28 mouse cellular contexts compared by ENCODE assay signal in the genomic region with DNA sequence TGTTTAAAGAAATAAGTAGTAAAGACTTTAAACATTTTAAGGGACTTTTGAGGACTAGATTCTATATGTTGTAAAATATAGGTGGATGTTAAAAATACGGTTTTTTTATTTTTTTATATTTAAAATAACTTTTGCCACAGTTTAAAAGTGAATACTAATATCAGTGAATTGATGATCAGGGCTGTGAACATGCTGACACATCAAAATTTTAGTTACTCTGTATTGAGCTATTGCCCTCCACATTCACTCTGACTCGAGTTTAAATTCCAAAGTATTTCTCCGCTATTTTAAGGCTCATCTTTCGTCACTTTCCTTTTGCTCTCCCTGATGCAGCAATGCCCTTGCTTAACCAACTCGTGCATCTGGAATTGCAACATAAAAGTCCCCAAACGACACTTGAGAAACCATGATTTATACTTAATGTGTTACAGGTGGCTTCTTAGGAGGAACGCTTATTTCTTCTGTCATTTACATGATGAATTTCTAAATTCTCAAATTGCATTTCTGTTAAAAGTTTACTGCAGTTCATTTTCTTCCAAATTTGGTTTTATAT. TPM values are rescaled to one million over a fixed set of nuclear protein-coding genes. Genes with fewer than 3 reads are reported as not detected.
DNase-seq lines count a peak whose midpoint lies in the region; ATAC-seq and TF ChIP-seq lines count a peak whose summit lies in the region.
"Had no signal": no experiment of that assay in that cellular context is flagged by ENCODE, and none has a peak within 500 bp of the region (broad histone marks: within the 10 kb centered on the region; RNA-seq: fewer than 3 reads in every experiment).

No protein-coding gene starts in this region.

- H3K27ac ChIP-seq in embryonic facial prominence, embryonic 11.5 days (replicated peaks; ENCODE audit: low read depth, low read length), result no peak overlapping the region
- no peak overlapping the region for H3K27ac ChIP-seq in embryonic facial prominence, embryonic 10.5 days (replicated peaks)
- H3K27ac ChIP-seq in ES-E14 (ENCODE audit: insufficient read depth, low read depth, low read length, poor library complexity, severe bottlenecking), result no peak overlapping the region
- H3K27ac ChIP-seq in forebrain, embryonic 15.5 days (replicated peaks), result no peak overlapping the region
- no peak overlapping the region for H3K27ac ChIP-seq in forebrain, embryonic 16.5 days (ENCODE audit: low read length)
- H3K27ac ChIP-seq: forebrain, embryonic 13.5 days; heart, embryonic 15.5 days; kidney, embryonic 15.5 days; neural tube, embryonic 15.5 days had no signal

- ATAC-seq in embryonic facial prominence, embryonic 11.5 days (replicated peaks; ENCODE audit: insufficient number of reproducible peaks, low FRiP score, low TSS enrichment, low read depth), result no peak
- ATAC-seq in forebrain, embryonic 15.5 days (replicated peaks), result no peak
- ATAC-seq in forebrain, embryonic 16.5 days, result no peak
- ATAC-seq: forebrain, embryonic 13.5 days; hindbrain, embryonic 16.5 days; intestine, embryonic 16.5 days; liver, postnatal 0 days; midbrain, embryonic 16.5 days had no signal

- H3K4me2 ChIP-seq in embryonic facial prominence, embryonic 11.5 days (ENCODE audit: low read depth, low read length), result no peak overlapping the region
- H3K4me2 ChIP-seq in forebrain, embryonic 15.5 days (replicated peaks), result no peak overlapping the region
- no peak overlapping the region for H3K4me2 ChIP-seq in forebrain, embryonic 16.5 days (ENCODE audit: low read length)
- H3K4me2 ChIP-seq: forebrain, embryonic 13.5 days; heart, embryonic 15.5 days; kidney, embryonic 15.5 days; neural tube, embryonic 15.5 days had no signal

- H3K27me3 ChIP-seq in embryonic facial prominence, embryonic 11.5 days (ENCODE audit: control insufficient read depth, insufficient read depth, low read length), result no peaks in the 10 kb centered on the region
- no peaks in the 10 kb centered on the region for H3K27me3 ChIP-seq in embryonic facial prominence, embryonic 10.5 days (replicated peaks; ENCODE audit: low read depth, poor library complexity, severe bottlenecking)
- no peaks in the 10 kb centered on the region for H3K27me3 ChIP-seq in forebrain, embryonic 15.5 days
- no peaks in the 10 kb centered on the region for H3K27me3 ChIP-seq in forebrain, embryonic 16.5 days (replicated peaks; ENCODE audit: control insufficient read depth, insufficient read depth, low read length)
- H3K27me3 ChIP-seq: forebrain, embryonic 13.5 days; heart, embryonic 15.5 days; kidney, embryonic 15.5 days; neural tube, embryonic 15.5 days had no signal

- H3K9ac ChIP-seq in embryonic facial prominence, embryonic 11.5 days (replicated peaks; ENCODE audit: low read length), result no peak overlapping the region
- H3K9ac ChIP-seq in ES-E14 (ENCODE audit: insufficient read depth, low read depth, low read length, poor library complexity, severe bottlenecking), result no peak overlapping the region
- H3K9ac ChIP-seq in forebrain, embryonic 15.5 days (replicated peaks), result no peak overlapping the region
- no peak overlapping the region for H3K9ac ChIP-seq in forebrain, embryonic 16.5 days (replicated peaks; ENCODE audit: low read depth, low read length)
- H3K9ac ChIP-seq: forebrain, embryonic 13.5 days; heart, embryonic 15.5 days; kidney, embryonic 15.5 days; liver, postnatal 0 days; neural tube, embryonic 15.5 days had no signal

- in situ Hi-C loops in ES-E14 (cut with MboI; ENCODE audit: low sequenced_read_pairs in 2 of 2, unreplicated experiment in 2 of 2), result no loop called here

- H3K9me3 ChIP-seq in embryonic facial prominence, embryonic 11.5 days (replicated peaks; ENCODE audit: control insufficient read depth, low read length), result no peaks in the 10 kb centered on the region
- no peaks in the 10 kb centered on the region for H3K9me3 ChIP-seq in embryonic facial prominence, embryonic 10.5 days
- H3K9me3 ChIP-seq in ES-E14 (ENCODE audit: control insufficient read depth, insufficient read depth, low read depth, low read length), result no peaks in the 10 kb centered on the region
- no peaks in the 10 kb centered on the region for H3K9me3 ChIP-seq in forebrain, embryonic 15.5 days
- H3K9me3 ChIP-seq in forebrain, embryonic 16.5 days (ENCODE audit: control insufficient read depth, low read length), result no peaks in the 10 kb centered on the region
- H3K9me3 ChIP-seq: forebrain, embryonic 13.5 days; heart, embryonic 15.5 days; kidney, embryonic 15.5 days; neural tube, embryonic 15.5 days had no signal

- no peak overlapping the region for H3K4me3 ChIP-seq in embryonic facial prominence, embryonic 11.5 days (ENCODE audit: low read depth, low read length)
- no peak overlapping the region for H3K4me3 ChIP-seq in embryonic facial prominence, embryonic 10.5 days
- no peak overlapping the region for H3K4me3 ChIP-seq in ES-E14 (ENCODE audit: insufficient read depth in 1 of 2, low read depth in 1 of 2, low read length in 2 of 2, poor library complexity in 1 of 2, severe bottlenecking in 1 of 2)
- H3K4me3 ChIP-seq in forebrain, embryonic 15.5 days, result no peak overlapping the region
- no peak overlapping the region for H3K4me3 ChIP-seq in forebrain, embryonic 16.5 days (replicated peaks; ENCODE audit: low read length)
- H3K4me3 ChIP-seq: forebrain, embryonic 13.5 days; heart, embryonic 15.5 days; kidney, embryonic 15.5 days; neural tube, embryonic 15.5 days had no signal

- DNase-seq in embryonic facial prominence, embryonic 11.5 days (ENCODE audit: low spot score), result peak; percentile 49
- DNase-seq in embryonic facial prominence, embryonic 10.5 days (ENCODE audit: low spot score), result no peak
- DNase-seq in 3T3-L1 (ENCODE audit: low read depth, low spot score) (peak; percentile 62), ES-E14 (ENCODE audit: low read depth, low spot score) (no peak)
- DNase-seq in forelimb bud, embryonic 11.5 days (ENCODE audit: low read depth, low spot score), result peak; percentile 20
- DNase-seq in gastrocnemius, postnatal 14 days, result no peak
- DNase-seq: cerebellum, adult 11 months; cerebellum, postnatal 10 days; kidney, postnatal 4 days; liver; liver, postnatal 0 days; spleen, adult 18-20 months; thymus, postnatal 4 days had no signal

- intact Hi-C loops in gastrocnemius, postnatal 14 days (cut with DNase I; ENCODE audit: low total_unique reads), result no loop called here

- no peaks in the 10 kb centered on the region for H3K36me3 ChIP-seq in embryonic facial prominence, embryonic 11.5 days (replicated peaks; ENCODE audit: control insufficient read depth, insufficient read depth, low read depth, low read length)
- no peaks in the 10 kb centered on the region for H3K36me3 ChIP-seq in embryonic facial prominence, embryonic 10.5 days (replicated peaks)
- H3K36me3 ChIP-seq in ES-E14 (ENCODE audit: control insufficient read depth, insufficient read depth, low read length, poor library complexity, severe bottlenecking), result no peaks in the 10 kb centered on the region
- no peaks in the 10 kb centered on the region for H3K36me3 ChIP-seq in forebrain, embryonic 15.5 days
- H3K36me3 ChIP-seq in forebrain, embryonic 16.5 days (ENCODE audit: control insufficient read depth, insufficient read depth), result no peaks in the 10 kb centered on the region
- H3K36me3 ChIP-seq: heart, embryonic 15.5 days; kidney, embryonic 15.5 days; neural tube, embryonic 15.5 days had no signal

- H3K4me1 ChIP-seq in embryonic facial prominence, embryonic 11.5 days (ENCODE audit: control insufficient read depth, insufficient read depth, low read length), result no peaks in the 10 kb centered on the region
- no peaks in the 10 kb centered on the region for H3K4me1 ChIP-seq in embryonic facial prominence, embryonic 10.5 days
- no peaks in the 10 kb centered on the region for H3K4me1 ChIP-seq in ES-E14 (ENCODE audit: control insufficient read depth in 2 of 2, insufficient read depth in 2 of 2, low read length in 2 of 2, poor library complexity in 1 of 2)
- no peaks in the 10 kb centered on the region for H3K4me1 ChIP-seq in forebrain, embryonic 15.5 days
- no peaks in the 10 kb centered on the region for H3K4me1 ChIP-seq in forebrain, embryonic 16.5 days (replicated peaks; ENCODE audit: control insufficient read depth, insufficient read depth, low read length)
- H3K4me1 ChIP-seq: forebrain, embryonic 13.5 days; heart, embryonic 15.5 days; kidney, embryonic 15.5 days; neural tube, embryonic 15.5 days had no signal

- WGBS in embryonic facial prominence, embryonic 11.5 days, result 43% methylated on average over 7 of the region's 7 CpGs
- WGBS in embryonic facial prominence, embryonic 10.5 days, result 60% methylated on average over 7 of the region's 7 CpGs
- 86% methylated on average over 7 of the region's 7 CpGs for WGBS in forebrain, embryonic 15.5 days
- 80% methylated on average over 7 of the region's 7 CpGs for WGBS in forebrain, embryonic 16.5 days

TF ChIP-seq in ES-E14, 5 proteins besides CTCF, POLR2A, EP300 and RAD21:
- peak; percentile 64; the same call in 1 of the 2 replicates for TF ChIP-seq MAFK (IDR thresholded peaks at IDR 0.05; ENCODE audit: insufficient read depth, low read depth, low read length)
- TF ChIP-seq CHD2 (IDR thresholded peaks at IDR 0.05; ENCODE audit: low read depth, low read length), result no peak

RNA-seq across cellular contexts. Expression of a gene that starts 58.7 kb away (rescaled TPM):
- polyA plus RNA-seq in embryonic facial prominence, embryonic 11.5 days (2014; fragmentation: Nextera tagmentation; extraction: Ambion mirVana), result not detected in 2 replicates
- not detected in 2 replicates for polyA plus RNA-seq in embryonic facial prominence, embryonic 10.5 days (2016; fragmentation: Nextera tagmentation; extraction: Ambion mirVana)
- total RNA-seq in ES-E14 (2012; rRNA removed), result not detected in 2 replicates
- not detected in 2 replicates for polyA plus RNA-seq in forebrain, embryonic 15.5 days (2015; fragmentation: Nextera tagmentation; extraction: Ambion mirVana)
- not detected for total RNA-seq in gastrocnemius, postnatal 14 days (2021)
- not detected in 2 replicates for polyA plus RNA-seq in forebrain, embryonic 16.5 days (2015; fragmentation: Nextera tagmentation; extraction: Ambion mirVana)
- total RNA-seq: heart, adult 8-10 months; hematopoietic stem cell, adult 5-6 weeks; layer of hippocampus, postnatal 10 days; left cerebral cortex, postnatal 25 days; megakaryocyte-erythroid progenitor cell, adult 5-6 weeks had no signal
- polyA plus RNA-seq: brain, embryonic 14.5 days; forebrain, embryonic 13.5 days; heart, embryonic 15.5 days; hindbrain, embryonic 16.5 days; intestine, embryonic 16.5 days; kidney, embryonic 15.5 days; liver, postnatal 0 days; midbrain, embryonic 16.5 days; neural tube, embryonic 15.5 days had no signal

Comparison
In these comparisons a context has a peak if more than half of its experiments do, and no peak if none do; other contexts are left out.
1. DNase-seq: peak in embryonic facial prominence, embryonic 11.5 days (single experiment), 3T3-L1 (single experiment) and forelimb bud, embryonic 11.5 days (single experiment); none in embryonic facial prominence, embryonic 10.5 days (single experiment), ES-E14 (single experiment) and gastrocnemius, postnatal 14 days (single experiment).